Comparison of ENCODE assay signal across 21 mouse cellular contexts in genomic region chr7:101336686-101337085, GRCm38 (mm10). TPM values are rescaled to one million over a fixed set of nuclear protein-coding genes. Genes with fewer than 3 reads are reported as not detected.
A peak's percentile ranks its signal among the peaks of the same experiment; 100 is the strongest.
DNase-seq lines count a peak whose midpoint lies in the region; ATAC-seq and TF ChIP-seq lines count a peak whose summit lies in the region.
"Had no signal": no experiment of that assay in that cellular context is flagged by ENCODE, and none has a peak within 500 bp of the region (broad histone marks: within the 10 kb centered on the region; RNA-seq: fewer than 3 reads in every experiment).

No protein-coding gene starts in this region.

- DNase-seq in forebrain, postnatal 0 days: no peak
- DNase-seq in forebrain, embryonic 10.5 days (ENCODE audit: extremely low spot score, low spot score): no peak
- DNase-seq in hindbrain, postnatal 0 days (ENCODE audit: low spot score): no peak
- DNase-seq in liver, adult 2 months (ENCODE audit: extremely low read depth, low read depth, low spot score): peak; percentile 20
- DNase-seq in liver: no peak
- DNase-seq: adrenal gland, adult 2 months; adrenal gland, adult 8-10 months; adrenal gland, postnatal 10 days; adrenal gland, postnatal 14 days; adrenal gland, postnatal 25 days; adrenal gland, postnatal 36 days; B cell, adult 2 months; cerebellum, adult 11 months had no signal

- H3K9ac ChIP-seq in forebrain, postnatal 0 days: no peak overlapping the region
- no peak overlapping the region for H3K9ac ChIP-seq in hindbrain, postnatal 0 days (replicated peaks; ENCODE audit: low read length)
- no peak overlapping the region for H3K9ac ChIP-seq in hindbrain, embryonic 13.5 days
- H3K9ac ChIP-seq in liver, adult 2 months (ENCODE audit: low read depth, low read length): 0 out of 2 replicates have a peak overlapping the region, but pooled peaks have one; percentile 31

- H3K27ac ChIP-seq in forebrain, postnatal 0 days (ENCODE audit: low read depth, low read length): no peak overlapping the region
- H3K27ac ChIP-seq in forebrain, embryonic 10.5 days: no peak overlapping the region
- H3K27ac ChIP-seq in hindbrain, postnatal 0 days: no peak overlapping the region
- H3K27ac ChIP-seq in hindbrain, embryonic 13.5 days: no peak overlapping the region
- peak overlapping the region; percentile 18; the same call in 1 of the 2 replicates for H3K27ac ChIP-seq in liver, adult 2 months (replicated peaks; ENCODE audit: insufficient read depth, low read depth, low read length)

- H3K9me3 ChIP-seq in forebrain, postnatal 0 days (ENCODE audit: low read length): no peaks in the 10 kb centered on the region
- H3K9me3 ChIP-seq in forebrain, embryonic 10.5 days: no peaks in the 10 kb centered on the region
- no peaks in the 10 kb centered on the region for H3K9me3 ChIP-seq in hindbrain, postnatal 0 days (ENCODE audit: low read length)
- H3K9me3 ChIP-seq in hindbrain, embryonic 13.5 days: no peaks in the 10 kb centered on the region
- H3K9me3 ChIP-seq in megakaryocyte, embryonic 14.5 days: no peaks in the 10 kb centered on the region
- H3K9me3 ChIP-seq: G1E had no signal

- no peak for TF ChIP-seq CTCF in forebrain, postnatal 0 days (IDR thresholded peaks at IDR 0.05; ENCODE audit: low read depth)
- no peak for TF ChIP-seq CTCF in hindbrain, postnatal 0 days (IDR thresholded peaks at IDR 0.05; ENCODE audit: low read depth)
- TF ChIP-seq CTCF in liver, adult 2 months (IDR thresholded peaks at IDR 0.05; ENCODE audit: low read depth, low read length): no peak

- H3K79me2 ChIP-seq in liver, adult 2 months (ENCODE audit: control insufficient read depth, insufficient read depth, low read length): peaks cover 27% of the 10 kb centered on the region; the same call in 1 of the 2 replicates

- no peaks in the 10 kb centered on the region for H3K27me3 ChIP-seq in forebrain, postnatal 0 days (ENCODE audit: insufficient read depth, low read length)
- no peaks in the 10 kb centered on the region for H3K27me3 ChIP-seq in forebrain, embryonic 10.5 days (ENCODE audit: poor library complexity, severe bottlenecking)
- no peaks in the 10 kb centered on the region for H3K27me3 ChIP-seq in hindbrain, postnatal 0 days (ENCODE audit: insufficient read depth, low read length)
- H3K27me3 ChIP-seq in hindbrain, embryonic 13.5 days: no peaks in the 10 kb centered on the region
- no peaks in the 10 kb centered on the region for H3K27me3 ChIP-seq in liver, adult 2 months (ENCODE audit: control insufficient read depth, insufficient read depth, low read length)
- H3K27me3 ChIP-seq in megakaryocyte, embryonic 14.5 days (replicated peaks): no peaks in the 10 kb centered on the region
- H3K27me3 ChIP-seq: CH12.LX, Patski had no signal

- 77% methylated on average over 3 of the region's 3 CpGs for WGBS in forebrain, postnatal 0 days
- 84% methylated on average over 3 of the region's 3 CpGs for WGBS in forebrain, embryonic 10.5 days
- WGBS in hindbrain, postnatal 0 days: 87% methylated on average over 3 of the region's 3 CpGs
- 94% methylated on average over 3 of the region's 3 CpGs for WGBS in hindbrain, embryonic 13.5 days
- WGBS in liver, adult 2 months: 79% methylated on average over 3 of the region's 3 CpGs

- H3K4me2 ChIP-seq in forebrain, postnatal 0 days (ENCODE audit: low read depth): no peak overlapping the region
- no peak overlapping the region for H3K4me2 ChIP-seq in hindbrain, postnatal 0 days (ENCODE audit: low read depth, low read length)
- H3K4me2 ChIP-seq in hindbrain, embryonic 13.5 days: no peak overlapping the region

- no peak for TF ChIP-seq POLR2A in liver, adult 2 months (IDR thresholded peaks at IDR 0.05; ENCODE audit: extremely low read depth, insufficient read depth, low read length)

- H3K4me1 ChIP-seq in forebrain, postnatal 0 days (ENCODE audit: insufficient read depth): no peaks in the 10 kb centered on the region
- H3K4me1 ChIP-seq in forebrain, embryonic 10.5 days: peaks cover 3% of the 10 kb centered on the region; the same call in 1 of the 2 replicates
- H3K4me1 ChIP-seq in hindbrain, postnatal 0 days (ENCODE audit: insufficient read depth, low read length): no peaks in the 10 kb centered on the region
- H3K4me1 ChIP-seq in hindbrain, embryonic 13.5 days (replicated peaks): peaks cover 3% of the 10 kb centered on the region; the same call in 1 of the 2 replicates
- peaks cover 57% of the 10 kb centered on the region for H3K4me1 ChIP-seq in liver, adult 2 months (ENCODE audit: control insufficient read depth, insufficient read depth, low read length)
- H3K4me1 ChIP-seq in megakaryocyte, embryonic 14.5 days: peaks cover 96% of the 10 kb centered on the region

- H3K36me3 ChIP-seq in forebrain, postnatal 0 days (ENCODE audit: insufficient read depth): no peaks in the 10 kb centered on the region
- no peaks in the 10 kb centered on the region for H3K36me3 ChIP-seq in forebrain, embryonic 10.5 days (replicated peaks)
- no peaks in the 10 kb centered on the region for H3K36me3 ChIP-seq in hindbrain, postnatal 0 days (ENCODE audit: insufficient read depth, low read length)
- H3K36me3 ChIP-seq in hindbrain, embryonic 13.5 days: no peaks in the 10 kb centered on the region
- peaks cover 59% of the 10 kb centered on the region for H3K36me3 ChIP-seq in liver, adult 2 months (ENCODE audit: control insufficient read depth, insufficient read depth, low read length)
- peaks cover 81% of the 10 kb centered on the region for H3K36me3 ChIP-seq in megakaryocyte, embryonic 14.5 days (replicated peaks; ENCODE audit: low read length)
- H3K36me3 ChIP-seq: G1E had no signal

- no peak overlapping the region for H3K4me3 ChIP-seq in forebrain, postnatal 0 days (ENCODE audit: low read depth, low read length)
- no peak overlapping the region for H3K4me3 ChIP-seq in forebrain, embryonic 10.5 days
- no peak overlapping the region for H3K4me3 ChIP-seq in hindbrain, postnatal 0 days (ENCODE audit: low read length)
- no peak overlapping the region for H3K4me3 ChIP-seq in hindbrain, embryonic 13.5 days
- H3K4me3 ChIP-seq in liver, adult 2 months (ENCODE audit: insufficient read depth, low read depth, low read length): no peak overlapping the region
- peak overlapping the region; percentile 62 for H3K4me3 ChIP-seq in megakaryocyte, embryonic 14.5 days (replicated peaks)

- ATAC-seq in forebrain, postnatal 0 days: peak; percentile 73
- 0 out of 2 replicates have a peak, but pooled peaks have one; percentile 28 for ATAC-seq in hindbrain, postnatal 0 days
- no peak for ATAC-seq in hindbrain, embryonic 13.5 days (ENCODE audit: low FRiP score)
- ATAC-seq in megakaryocyte, adult 5-6 weeks (ENCODE audit: poor library complexity, severe bottlenecking): no peak
- ATAC-seq: activated CD4-positive, CD25-positive, alpha-beta regulatory T cell, adult 4 months; CD4-positive, CD25-positive, alpha-beta regulatory T cell, adult 4 months; Patski had no signal

RNA-seq across cellular contexts. Expression of gene Arap1, which starts 11.2 kb away (rescaled TPM):
- total RNA-seq in forebrain, postnatal 0 days (2014; rRNA removed): 14.3 and 15.8 TPM in 2 replicates
- polyA plus RNA-seq in forebrain, postnatal 0 days (2015; fragmentation: Nextera tagmentation; extraction: Ambion mirVana): 8.0 and 10.5 TPM in 2 replicates
- 11.7 and 12.9 TPM in 2 replicates for polyA plus RNA-seq in forebrain, embryonic 10.5 days (2016; fragmentation: Nextera tagmentation; extraction: Ambion mirVana)
- 19.2 and 44.0 TPM in 2 replicates for total RNA-seq in hindbrain, postnatal 0 days (2014; rRNA removed)
- polyA plus RNA-seq in hindbrain, postnatal 0 days (2015; fragmentation: Nextera tagmentation; extraction: Ambion mirVana): 9.2 and 10.5 TPM in 2 replicates
- polyA plus RNA-seq in hindbrain, embryonic 13.5 days (2015; fragmentation: Nextera tagmentation; extraction: Ambion mirVana): 7.6 and 11.6 TPM in 2 replicates
- total RNA-seq in liver, adult 2 months (2014; rRNA removed): 43.8 and 51.0 TPM in 2 replicates
- polyA plus RNA-seq in liver, adult 2 months (2012; rRNA removed): 88.2 and 89.2 TPM in 2 replicates
- 143 and 148 TPM in 2 replicates for polyA plus RNA-seq in megakaryocyte, embryonic 14.5 days (2012; ENCODE audit: insufficient read depth, low replicate concordance)
- 141 and 152 TPM in 2 replicates for total RNA-seq in megakaryocyte, adult 5-6 weeks (2015)
- 211 and 245 TPM in 2 replicates for total RNA-seq in megakaryocyte, adult 5-6 weeks (2017)

RNA-seq across cellular contexts. Expression of gene Stard10, which starts 19.8 kb away (rescaled TPM):
- 17.3 and 24.5 TPM in 2 replicates for total RNA-seq in forebrain, postnatal 0 days (2014; rRNA removed)
- polyA plus RNA-seq in forebrain, postnatal 0 days (2015; fragmentation: Nextera tagmentation; extraction: Ambion mirVana): 11.0 and 12.2 TPM in 2 replicates
- 9.1 and 9.6 TPM in 2 replicates for polyA plus RNA-seq in forebrain, embryonic 10.5 days (2016; fragmentation: Nextera tagmentation; extraction: Ambion mirVana)
- total RNA-seq in hindbrain, postnatal 0 days (2014; rRNA removed): 39.3 and 53.4 TPM in 2 replicates
- polyA plus RNA-seq in hindbrain, postnatal 0 days (2015; fragmentation: Nextera tagmentation; extraction: Ambion mirVana): 17.2 and 20.1 TPM in 2 replicates
- 9.7 and 10.0 TPM in 2 replicates for polyA plus RNA-seq in hindbrain, embryonic 13.5 days (2015; fragmentation: Nextera tagmentation; extraction: Ambion mirVana)
- total RNA-seq in liver, adult 2 months (2014; rRNA removed): 779 and 846 TPM in 2 replicates
- 1,131 and 1,407 TPM in 2 replicates for polyA plus RNA-seq in liver, adult 2 months (2012; rRNA removed)
- 236 and 315 TPM in 2 replicates for polyA plus RNA-seq in megakaryocyte, embryonic 14.5 days (2012; ENCODE audit: insufficient read depth, low replicate concordance)
- total RNA-seq in megakaryocyte, adult 5-6 weeks (2015): 22.3 and 23.9 TPM in 2 replicates
- total RNA-seq in megakaryocyte, adult 5-6 weeks (2017): 8.2 and 8.4 TPM in 2 replicates
- total RNA-seq: G1E had no signal

RNA-seq across cellular contexts. Expression of gene Atg16l2, which starts 34.6 kb away (rescaled TPM):
- 35.3 and 51.9 TPM in 2 replicates for total RNA-seq in forebrain, postnatal 0 days (2014; rRNA removed)
- 13.9 and 21.6 TPM in 2 replicates for polyA plus RNA-seq in forebrain, postnatal 0 days (2015; fragmentation: Nextera tagmentation; extraction: Ambion mirVana)
- 18.4 and 25.9 TPM in 2 replicates for polyA plus RNA-seq in forebrain, embryonic 10.5 days (2016; fragmentation: Nextera tagmentation; extraction: Ambion mirVana)
- total RNA-seq in hindbrain, postnatal 0 days (2014; rRNA removed): 16.9 and 49.3 TPM in 2 replicates
- 18.8 and 20.6 TPM in 2 replicates for polyA plus RNA-seq in hindbrain, postnatal 0 days (2015; fragmentation: Nextera tagmentation; extraction: Ambion mirVana)
- polyA plus RNA-seq in hindbrain, embryonic 13.5 days (2015; fragmentation: Nextera tagmentation; extraction: Ambion mirVana): 17.5 and 20.8 TPM in 2 replicates
- total RNA-seq in liver, adult 2 months (2014; rRNA removed): 8.7 and 9.1 TPM in 2 replicates
- polyA plus RNA-seq in liver, adult 2 months (2012; rRNA removed): 8.2 and 13.8 TPM in 2 replicates
- 3.2 and 7.8 TPM in 2 replicates for polyA plus RNA-seq in megakaryocyte, embryonic 14.5 days (2012; ENCODE audit: insufficient read depth, low replicate concordance)
- total RNA-seq in megakaryocyte, adult 5-6 weeks (2015): 16.2 and 20.2 TPM in 2 replicates
- 9.9 and 15.3 TPM in 2 replicates for total RNA-seq in megakaryocyte, adult 5-6 weeks (2017)

Comparison
In these comparisons a context has a peak if more than half of its experiments do, and no peak if none do; other contexts are left out.
1. ATAC-seq: peak in forebrain, postnatal 0 days (single experiment) and hindbrain, postnatal 0 days (single experiment); none in hindbrain, embryonic 13.5 days (single experiment) and megakaryocyte, adult 5-6 weeks (single experiment).
2. RNA of gene Stard10, which starts 19.8 kb away (polyA plus RNA-seq): 1,131 to 1,407 TPM in liver, adult 2 months and 236 to 315 TPM in megakaryocyte, embryonic 14.5 days; 17.2 to 20.1 TPM in hindbrain, postnatal 0 days, 11.0 to 12.2 TPM in forebrain, postnatal 0 days, 9.7 to 10.0 TPM in hindbrain, embryonic 13.5 days and 9.1 to 9.6 TPM in forebrain, embryonic 10.5 days; every median in the first group is over 10 times any median in the second.